Mouse (Mus musculus): Measurements from ENCODE around the gene Cdc16.
A peak's percentile ranks its signal among the peaks of the same experiment; 100 is the strongest.
"Not testable (repeated sequence)": the region's sequence is repeated elsewhere in the genome, so short reads cannot be mapped to it uniquely, and the experiment has no call there.

The Cdc16 gene

GRCm38 (mm10) chr8:13756982-13757804 is at the start of gene Cdc16:
Gene Cdc16 (plus strand): TSS chr8:13757676.
- peak; percentile 79 for DNase-seq (ENCODE audit: extremely low read depth, low read depth)

- no peak for DNase-seq (ENCODE audit: extremely low read depth, low read depth)
Observed at GRCm38 (mm10) chr8:13708514-13708913, 49.0 kb upstream of the Cdc16 start.

- DNase-seq (ENCODE audit: extremely low read depth, low read depth) = no peak
Observed at GRCm38 (mm10) chr8:13718980-13719379, 38.5 kb upstream of the Cdc16 start.

- peak; percentile 24 for DNase-seq (ENCODE audit: extremely low read depth, low read depth)
Observed at GRCm38 (mm10) chr8:13725722-13726121, 31.8 kb upstream of the Cdc16 start.

- DNase-seq (ENCODE audit: extremely low read depth, low read depth) = no peak
Observed at GRCm38 (mm10) chr8:13727469-13728094, 29.9 kb upstream of the Cdc16 start.

- DNase-seq (ENCODE audit: extremely low read depth, low read depth) = peak; percentile 26
Observed at GRCm38 (mm10) chr8:13740323-13740770, 17.1 kb upstream of the Cdc16 start.

GRCm38 (mm10) chr8:13740817-13741613 is 16.5 kb upstream of the Cdc16 start:
- DNase-seq (ENCODE audit: extremely low read depth, low read depth) = no peak

GRCm38 (mm10) chr8:13746212-13746611 is 11.3 kb upstream of the Cdc16 start:
- DNase-seq (ENCODE audit: extremely low read depth, low read depth) = not testable (repeated sequence)

GRCm38 (mm10) chr8:13747626-13748025 is 9.8 kb upstream of the Cdc16 start:
- DNase-seq (ENCODE audit: extremely low read depth, low read depth) = no peak

- peak; percentile 59 for DNase-seq (ENCODE audit: extremely low read depth, low read depth)
Observed at GRCm38 (mm10) chr8:13753680-13754079, 3.8 kb upstream of the Cdc16 start.

GRCm38 (mm10) chr8:13756480-13756879 is 996 bp upstream of the Cdc16 start:
- no peak for DNase-seq (ENCODE audit: extremely low read depth, low read depth)

- peak; percentile 64 for DNase-seq (ENCODE audit: extremely low read depth, low read depth)
Observed at GRCm38 (mm10) chr8:13757805-13758727, 590 bp downstream of the Cdc16 start.

GRCm38 (mm10) chr8:13769206-13769605 is 11.7 kb downstream of the Cdc16 start:
- DNase-seq (ENCODE audit: extremely low read depth, low read depth) = no peak

GRCm38 (mm10) chr8:13780536-13780935 is 23.1 kb downstream of the Cdc16 start:
- DNase-seq (ENCODE audit: extremely low read depth, low read depth) = no peak

GRCm38 (mm10) chr8:13785250-13785763 is 27.8 kb downstream of the Cdc16 start, which contains the start of gene Upf3a:
Gene Upf3a (plus strand): TSS chr8:13785615.
- peak; percentile 67 for DNase-seq (ENCODE audit: extremely low read depth, low read depth)

- DNase-seq (ENCODE audit: extremely low read depth, low read depth) = peak; percentile 67
Observed at GRCm38 (mm10) chr8:13785764-13786299, 28.4 kb downstream of the Cdc16 start.

GRCm38 (mm10) chr8:13789606-13790005 is 32.1 kb downstream of the Cdc16 start:
- no peak for DNase-seq (ENCODE audit: extremely low read depth, low read depth)

GRCm38 (mm10) chr8:13793097-13793745 is 35.7 kb downstream of the Cdc16 start:
- DNase-seq (ENCODE audit: extremely low read depth, low read depth) = no peak

GRCm38 (mm10) chr8:13793746-13794101 is 36.2 kb downstream of the Cdc16 start:
- DNase-seq (ENCODE audit: extremely low read depth, low read depth) = no peak

- DNase-seq (ENCODE audit: extremely low read depth, low read depth) = no peak
Observed at GRCm38 (mm10) chr8:13797676-13798075, 40.2 kb downstream of the Cdc16 start.
